Mouse (Mus musculus): ENCODE measurements around the gene Olfr734. TPM values are rescaled to one million over a fixed set of nuclear protein-coding genes. Genes with fewer than 3 reads are reported as not detected.

The Olfr734 gene
- total RNA-seq (2012; rRNA removed), result not detected in 2 replicates

DNA sequence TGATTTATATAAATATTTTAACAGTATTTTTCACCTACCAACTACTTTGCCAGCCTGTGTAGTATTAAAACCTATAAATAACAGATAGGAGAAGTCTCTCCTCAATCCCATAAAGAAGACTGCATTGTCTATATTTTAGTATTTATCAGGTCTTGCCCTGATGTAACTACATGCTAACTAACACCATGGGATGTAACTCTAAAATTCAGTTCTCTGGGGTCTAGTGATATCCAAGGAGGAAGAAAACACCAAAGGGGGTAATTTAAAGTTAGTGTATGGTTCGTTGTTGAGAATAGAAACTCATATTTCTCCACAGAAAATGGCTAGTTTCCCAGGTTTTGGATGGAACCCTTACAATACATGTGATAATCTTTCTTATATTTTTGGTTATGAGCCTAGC lies at the start of gene Olfr734:
TSS of gene Olfr734 (minus strand) at position 101 of the 400 bp plus-strand sequence.
- no peak for DNase-seq (ENCODE audit: low read depth, low spot score)
- no peak for TF ChIP-seq ZC3H11A (IDR thresholded peaks at IDR 0.05; ENCODE audit: borderline replicate concordance, low read depth, low read length)
- no peak for TF ChIP-seq CHD2 (IDR thresholded peaks at IDR 0.05; ENCODE audit: low read depth, low read length)
- no peak for TF ChIP-seq ZNF384 (IDR thresholded peaks at IDR 0.05; ENCODE audit: low read depth, low read length)
- TF ChIP-seq MAFK (IDR thresholded peaks at IDR 0.05; ENCODE audit: insufficient read depth, low read depth, low read length), result no peak
- no peak for TF ChIP-seq HCFC1 (IDR thresholded peaks at IDR 0.05; ENCODE audit: borderline replicate concordance, insufficient read depth, low read length)
- Histone ChIP-seq H3K9ac (ENCODE audit: insufficient read depth, low read depth, low read length, poor library complexity, severe bottlenecking) (no peak within 1 kb of the TSS), H3K9me3 (ENCODE audit: control insufficient read depth, insufficient read depth, low read depth, low read length) (no peaks in the 10 kb centered on the region), H3K4me1 (ENCODE audit: control insufficient read depth in 2 of 2, insufficient read depth in 2 of 2, low read length in 2 of 2, poor library complexity in 1 of 2) (no peaks in the 10 kb centered on the region), H3K36me3 (ENCODE audit: control insufficient read depth, insufficient read depth, low read length, poor library complexity, severe bottlenecking) (no peaks in the 10 kb centered on the region), H3K4me3 (ENCODE audit: insufficient read depth in 1 of 2, low read depth in 1 of 2, low read length in 2 of 2, poor library complexity in 1 of 2, severe bottlenecking in 1 of 2) (no peak within 1 kb of the TSS), H3K27ac (ENCODE audit: insufficient read depth, low read depth, low read length, poor library complexity, severe bottlenecking) (no peak within 1 kb of the TSS)
- in situ Hi-C loops (cut with MboI; ENCODE audit: low sequenced_read_pairs in 2 of 2, unreplicated experiment in 2 of 2), result no loop called here

- H3K4me1 ChIP-seq (ENCODE audit: control insufficient read depth in 2 of 2, insufficient read depth in 2 of 2, low read length in 2 of 2, poor library complexity in 1 of 2), result no peaks in the 10 kb centered on the region
- in situ Hi-C loops (cut with MboI; ENCODE audit: low sequenced_read_pairs in 2 of 2, unreplicated experiment in 2 of 2), result loop anchor here in 1 of 2 experiments (25.0 kb wide), 1 partner anchor 399 kb away; no protein-coding TSS in a partner anchor
- TF ChIP-seq ZC3H11A (IDR thresholded peaks at IDR 0.05; ENCODE audit: borderline replicate concordance, low read depth, low read length), result no peak
- TF ChIP-seq ZNF384 (IDR thresholded peaks at IDR 0.05; ENCODE audit: low read depth, low read length), result no peak
- TF ChIP-seq HCFC1 (IDR thresholded peaks at IDR 0.05; ENCODE audit: borderline replicate concordance, insufficient read depth, low read length), result no peak
- TF ChIP-seq MAFK (IDR thresholded peaks at IDR 0.05; ENCODE audit: insufficient read depth, low read depth, low read length), result no peak
- TF ChIP-seq CHD2 (IDR thresholded peaks at IDR 0.05; ENCODE audit: low read depth, low read length), result no peak
- H3K27ac ChIP-seq (ENCODE audit: insufficient read depth, low read depth, low read length, poor library complexity, severe bottlenecking), result no peak overlapping the region
- no peak overlapping the region for H3K9ac ChIP-seq (ENCODE audit: insufficient read depth, low read depth, low read length, poor library complexity, severe bottlenecking)
- no peak for DNase-seq (ENCODE audit: low read depth, low spot score)
- no peaks in the 10 kb centered on the region for H3K36me3 ChIP-seq (ENCODE audit: control insufficient read depth, insufficient read depth, low read length, poor library complexity, severe bottlenecking)
- no peaks in the 10 kb centered on the region for H3K9me3 ChIP-seq (ENCODE audit: control insufficient read depth, insufficient read depth, low read depth, low read length)
- H3K4me3 ChIP-seq (ENCODE audit: insufficient read depth in 1 of 2, low read depth in 1 of 2, low read length in 2 of 2, poor library complexity in 1 of 2, severe bottlenecking in 1 of 2), result no peak overlapping the region
Measured at GRCm38 (mm10) chr14:50363561-50363960, 37.0 kb upstream of the Olfr734 start.

DNA sequence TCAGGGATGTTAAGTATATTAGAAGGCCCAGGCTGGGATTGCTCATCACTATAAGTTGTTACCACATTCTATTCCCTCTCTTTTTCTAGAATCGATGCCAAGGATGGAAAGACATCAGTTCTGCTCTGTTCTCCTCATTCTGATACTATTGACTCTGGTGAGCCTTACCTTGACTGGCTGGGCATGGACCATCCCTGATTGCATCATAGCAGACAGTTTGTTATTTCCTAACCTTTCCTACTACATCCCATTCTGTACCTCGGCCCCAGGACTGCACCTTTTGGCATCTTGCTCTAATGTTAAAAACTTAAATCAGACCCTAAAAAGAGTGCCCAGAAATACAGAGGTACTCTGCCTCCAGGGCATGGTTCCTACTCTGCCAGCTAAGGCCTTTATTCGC lies 33.9 kb upstream of the Olfr734 start:
- DNase-seq (ENCODE audit: low read depth, low spot score), result no peak
- in situ Hi-C loops (cut with MboI; ENCODE audit: low sequenced_read_pairs in 2 of 2, unreplicated experiment in 2 of 2), result loop anchor here in 1 of 2 experiments (25.0 kb wide), 1 partner anchor 402 kb away; no protein-coding TSS in a partner anchor
- no peaks in the 10 kb centered on the region for H3K36me3 ChIP-seq (ENCODE audit: control insufficient read depth, insufficient read depth, low read length, poor library complexity, severe bottlenecking)
- no peak overlapping the region for H3K9ac ChIP-seq (ENCODE audit: insufficient read depth, low read depth, low read length, poor library complexity, severe bottlenecking)
- H3K4me3 ChIP-seq (ENCODE audit: insufficient read depth in 1 of 2, low read depth in 1 of 2, low read length in 2 of 2, poor library complexity in 1 of 2, severe bottlenecking in 1 of 2), result no peak overlapping the region
- no peaks in the 10 kb centered on the region for H3K9me3 ChIP-seq (ENCODE audit: control insufficient read depth, insufficient read depth, low read depth, low read length)
- H3K27ac ChIP-seq (ENCODE audit: insufficient read depth, low read depth, low read length, poor library complexity, severe bottlenecking), result no peak overlapping the region
- TF ChIP-seq MAFK (IDR thresholded peaks at IDR 0.05; ENCODE audit: insufficient read depth, low read depth, low read length), result no peak
- no peak for TF ChIP-seq ZNF384 (IDR thresholded peaks at IDR 0.05; ENCODE audit: low read depth, low read length)
- no peak for TF ChIP-seq ZC3H11A (IDR thresholded peaks at IDR 0.05; ENCODE audit: borderline replicate concordance, low read depth, low read length)
- no peak for TF ChIP-seq CHD2 (IDR thresholded peaks at IDR 0.05; ENCODE audit: low read depth, low read length)
- no peak for TF ChIP-seq HCFC1 (IDR thresholded peaks at IDR 0.05; ENCODE audit: borderline replicate concordance, insufficient read depth, low read length)
- H3K4me1 ChIP-seq (ENCODE audit: control insufficient read depth in 2 of 2, insufficient read depth in 2 of 2, low read length in 2 of 2, poor library complexity in 1 of 2), result no peaks in the 10 kb centered on the region

- H3K27ac ChIP-seq (ENCODE audit: insufficient read depth, low read depth, low read length, poor library complexity, severe bottlenecking), result no peak within 1 kb of the TSS
- in situ Hi-C loops (cut with MboI; ENCODE audit: low sequenced_read_pairs in 2 of 2, unreplicated experiment in 2 of 2), result loop anchor here in 1 of 2 experiments (25.0 kb wide), 1 partner anchor 405 kb away; no protein-coding TSS in a partner anchor
- no peak within 1 kb of the TSS for H3K4me3 ChIP-seq (ENCODE audit: insufficient read depth in 1 of 2, low read depth in 1 of 2, low read length in 2 of 2, poor library complexity in 1 of 2, severe bottlenecking in 1 of 2)
- no peaks in the 10 kb centered on the region for H3K9me3 ChIP-seq (ENCODE audit: control insufficient read depth, insufficient read depth, low read depth, low read length)
- no peaks in the 10 kb centered on the region for H3K36me3 ChIP-seq (ENCODE audit: control insufficient read depth, insufficient read depth, low read length, poor library complexity, severe bottlenecking)
- no peak for DNase-seq (ENCODE audit: low read depth, low spot score)
- H3K9ac ChIP-seq (ENCODE audit: insufficient read depth, low read depth, low read length, poor library complexity, severe bottlenecking), result no peak within 1 kb of the TSS
- TF ChIP-seq ZNF384 (IDR thresholded peaks at IDR 0.05; ENCODE audit: low read depth, low read length), result no peak
- no peak for TF ChIP-seq HCFC1 (IDR thresholded peaks at IDR 0.05; ENCODE audit: borderline replicate concordance, insufficient read depth, low read length)
- no peak for TF ChIP-seq CHD2 (IDR thresholded peaks at IDR 0.05; ENCODE audit: low read depth, low read length)
- no peak for TF ChIP-seq ZC3H11A (IDR thresholded peaks at IDR 0.05; ENCODE audit: borderline replicate concordance, low read depth, low read length)
- TF ChIP-seq MAFK (IDR thresholded peaks at IDR 0.05; ENCODE audit: insufficient read depth, low read depth, low read length), result no peak
- H3K4me1 ChIP-seq (ENCODE audit: control insufficient read depth in 2 of 2, insufficient read depth in 2 of 2, low read length in 2 of 2, poor library complexity in 1 of 2), result no peaks in the 10 kb centered on the region
Measured at GRCm38 (mm10) chr14:50357593-50357992, 31.0 kb upstream of the Olfr734 start, which contains the start of gene Tlr11. Tlr11 (plus strand) TSS chr14:50357914.
